Mouse (Mus musculus) cortical plate, adult 2 months (tissue): ENCODE data around the gene Nsun6. TPM values are rescaled to one million over a fixed set of nuclear protein-coding genes. Genes with fewer than 3 reads are reported as not detected.

ENCODE experiments used
- H3K27ac ChIP-seq: fragments of 200-500 bp; 2 replicates; pipeline ENCODE4 v1.5.1; 2012; ENCODE audit warnings: low read length, control low read depth, inconsistent platforms; ENCODE audit not compliant: insufficient read depth
- H3K4me1 ChIP-seq: fragments of 200-500 bp; 2 replicates; pipeline ENCODE4 v1.6.1; 2011; ENCODE audit warnings: low read length; ENCODE audit not compliant: control insufficient read depth, insufficient read depth
- H3K4me3 ChIP-seq: fragments of 200-500 bp; 2 replicates; pipeline ENCODE4 v1.5.1; 2011; ENCODE audit warnings: mild to moderate bottlenecking, low read length, control low read depth; ENCODE audit not compliant: insufficient read depth
- CTCF ChIP-seq: fragments of 200-500 bp; IDR thresholded peaks from 2 replicates; pipeline ENCODE4 v1.5.1; 2011; ENCODE audit warnings: mild to moderate bottlenecking, control low read depth, low read length; ENCODE audit not compliant: insufficient read depth; ENCODE audit errors: extremely low read depth
- POLR2A ChIP-seq: fragments of 200-500 bp; IDR thresholded peaks from 2 replicates; pipeline ENCODE4 v1.6.1; 2011; ENCODE audit warnings: mild to moderate bottlenecking, low read length, control low read depth; ENCODE audit not compliant: insufficient read depth; ENCODE audit errors: extremely low read depth
- polyA plus RNA-seq: library from polyadenylated mRNA; depleted of rRNA; stranded (reverse); fragments of >200 nt; gene quantifications from 2 replicates; pipeline ENCODE4 v1.2.3, GENCODE M21; 2012; rRNA removed

Nsun6 gene
- polyA plus RNA-seq, 1 experiment: 6.1 TPM

- no peaks in the 10 kb centered on the region for H3K4me1 ChIP-seq
- no peak overlapping the region for H3K4me3 ChIP-seq
- TF ChIP-seq CTCF (no peak), POLR2A (no peak)
- no peak overlapping the region for H3K27ac ChIP-seq
These were observed 47.3 kb downstream of the Nsun6 start for GRCm38 (mm10) chr2:15007531-15007930.

- no peak overlapping the region for H3K27ac ChIP-seq
- no peak overlapping the region for H3K4me3 ChIP-seq
- TF ChIP-seq CTCF: no peak
- TF ChIP-seq POLR2A: no peak
- H3K4me1 ChIP-seq: no peaks in the 10 kb centered on the region; the same call in 1 of the 2 replicates
These were observed 57.0 kb downstream of the Nsun6 start for GRCm38 (mm10) chr2:14997836-14998235.

GRCm38 (mm10) chr2:14996036-14996435, 58.8 kb downstream of the Nsun6 start:
- Histone ChIP-seq H3K4me1 (no peaks in the 10 kb centered on the region; the same call in 1 of the 2 replicates), H3K27ac (no peak overlapping the region), H3K4me3 (no peak overlapping the region)
- TF ChIP-seq POLR2A: no peak
- TF ChIP-seq CTCF: no peak

- Histone ChIP-seq H3K27ac (no peak overlapping the region), H3K4me3 (no peak overlapping the region), H3K4me1 (peaks cover 3% of the 10 kb centered on the region)
- TF ChIP-seq CTCF (no peak), POLR2A (no peak)
These were observed 62.3 kb downstream of the Nsun6 start for GRCm38 (mm10) chr2:14992531-14992930.

- Histone ChIP-seq H3K27ac (no peak overlapping the region), H3K4me1 (peaks cover 3% of the 10 kb centered on the region; the same call in 1 of the 2 replicates), H3K4me3 (no peak overlapping the region)
- TF ChIP-seq CTCF: no peak
- TF ChIP-seq POLR2A: no peak
These were observed 65.5 kb downstream of the Nsun6 start for GRCm38 (mm10) chr2:14989350-14989749.

- Histone ChIP-seq H3K4me3 (no peak overlapping the region), H3K4me1 (peaks cover 3% of the 10 kb centered on the region; the same call in 1 of the 2 replicates), H3K27ac (no peak overlapping the region)
- TF ChIP-seq POLR2A: no peak
- TF ChIP-seq CTCF: no peak
These were observed 66.4 kb downstream of the Nsun6 start for GRCm38 (mm10) chr2:14988451-14988850.

GRCm38 (mm10) chr2:14984029-14984428, 70.8 kb downstream of the Nsun6 start:
- Histone ChIP-seq H3K27ac (no peak overlapping the region), H3K4me3 (no peak overlapping the region), H3K4me1 (peaks cover 3% of the 10 kb centered on the region; the same call in 1 of the 2 replicates)
- no peak for TF ChIP-seq CTCF
- no peak for TF ChIP-seq POLR2A

GRCm38 (mm10) chr2:14961493-14961892, 93.4 kb downstream of the Nsun6 start:
- 0 out of 2 replicates have a peak, but pooled peaks cover 1% of the 10 kb centered on the region for H3K4me1 ChIP-seq
- H3K27ac ChIP-seq: no peak overlapping the region
- no peak overlapping the region for H3K4me3 ChIP-seq
- TF ChIP-seq POLR2A: no peak
- no peak for TF ChIP-seq CTCF

GRCm38 (mm10) chr2:14960963-14961488, 93.8 kb downstream of the Nsun6 start:
- no peak for TF ChIP-seq POLR2A
- no peak for TF ChIP-seq CTCF
- H3K27ac ChIP-seq: no peak overlapping the region
- no peak overlapping the region for H3K4me3 ChIP-seq

GRCm38 (mm10) chr2:14953090-14953489, 101.8 kb downstream of the Nsun6 start:
- H3K4me1 ChIP-seq: no peaks in the 10 kb centered on the region
- H3K27ac ChIP-seq: no peak overlapping the region
- no peak for TF ChIP-seq CTCF
- no peak for TF ChIP-seq POLR2A
- no peak overlapping the region for H3K4me3 ChIP-seq

More at GRCm38 (mm10) chr2:14960963-14961488, 93.8 kb downstream of the Nsun6 start:
- H3K4me1 ChIP-seq: 0 out of 2 replicates have a peak, but pooled peaks cover 1% of the 10 kb centered on the region

Other genes with a start within 250 kb of the Nsun6 start
- 21.0 and 24.4 TPM in 2 replicates for gene Arl5b, start 5.7 kb downstream of the Nsun6 start, polyA plus RNA-seq